Mouse (Mus musculus) urinary bladder, adult 18-20 months (tissue): ENCODE measurements around the gene Alkbh4.
"Not testable (repeated sequence)": the region's sequence is repeated elsewhere in the genome, so short reads cannot be mapped to it uniquely, and the experiment has no call there.

ENCODE experiments used
- DNase-seq, 2 experiments: peaks; one replicate each; pipeline ENCODE4 v3.0.0; 2022; ENCODE audit warnings: low spot score in 2 of 2, mixed read lengths in 2 of 2

Alkbh4 gene

DNA sequence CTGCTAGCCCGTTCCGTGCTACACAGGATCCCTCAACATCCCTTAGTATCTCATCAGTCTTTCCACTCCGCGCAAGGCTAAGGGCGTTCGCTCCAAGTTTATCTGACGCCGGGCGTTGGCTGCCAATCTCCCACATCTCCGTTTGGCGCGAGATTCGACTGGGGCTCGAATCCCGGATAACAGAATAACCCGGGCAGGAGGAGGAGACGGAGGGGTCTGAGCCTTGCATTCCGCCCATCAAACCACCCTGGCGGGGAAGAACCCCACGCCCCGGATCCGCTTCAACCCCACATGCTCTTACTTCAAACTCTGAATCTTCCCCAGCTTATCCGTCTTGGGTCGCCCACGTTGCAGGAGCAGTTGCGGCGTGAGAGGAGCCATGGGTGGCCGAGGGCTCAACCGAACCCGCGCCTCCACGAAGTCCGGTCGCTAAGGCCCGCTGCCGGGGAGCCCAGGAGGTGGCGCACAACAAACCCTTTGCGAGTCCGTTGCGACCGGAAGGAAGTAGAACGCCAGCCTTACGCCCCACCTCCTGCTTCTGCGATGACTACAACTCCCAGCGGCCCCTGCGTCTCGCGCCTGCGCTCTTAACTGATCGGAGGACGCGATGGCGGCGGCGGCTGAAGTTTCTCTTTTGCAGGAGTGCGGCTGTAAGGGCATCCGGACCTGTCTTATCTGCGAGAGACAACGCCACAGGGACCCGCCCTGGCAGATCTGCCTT lies at the start of gene Alkbh4, which contains the start of gene Lrwd1:
Alkbh4 (plus strand) TSS at position 576 of the 721 bp plus-strand sequence.
Lrwd1 (minus strand) TSS at position 504 of the 721 bp plus-strand sequence.
- peak; percentile 92 to 93 for DNase-seq

DNA sequence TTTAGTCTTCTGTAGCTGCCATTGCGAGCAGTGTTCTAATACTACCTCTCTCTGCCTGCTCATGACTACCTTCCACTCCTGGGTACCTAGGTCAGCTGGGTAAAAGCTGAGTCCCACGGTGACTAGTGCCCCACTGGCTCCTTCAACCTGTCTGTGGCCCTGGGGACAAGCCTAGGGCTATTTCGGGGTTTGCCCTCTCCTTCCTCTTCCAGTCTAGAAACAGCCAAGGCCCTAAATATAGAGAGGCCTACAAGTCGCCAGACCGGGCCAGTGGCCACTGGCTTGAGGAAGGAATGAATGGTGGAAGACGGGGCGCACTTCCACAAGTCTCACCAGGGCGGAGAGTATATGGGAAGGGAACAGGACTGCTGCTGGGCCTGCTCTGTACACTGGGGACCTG lies 49.7 kb upstream of the Alkbh4 start:
- no peak for DNase-seq

GRCm38 (mm10) chr5:136088821-136089575 lies 46.9 kb upstream of the Alkbh4 start:
- DNase-seq: no peak

DNA sequence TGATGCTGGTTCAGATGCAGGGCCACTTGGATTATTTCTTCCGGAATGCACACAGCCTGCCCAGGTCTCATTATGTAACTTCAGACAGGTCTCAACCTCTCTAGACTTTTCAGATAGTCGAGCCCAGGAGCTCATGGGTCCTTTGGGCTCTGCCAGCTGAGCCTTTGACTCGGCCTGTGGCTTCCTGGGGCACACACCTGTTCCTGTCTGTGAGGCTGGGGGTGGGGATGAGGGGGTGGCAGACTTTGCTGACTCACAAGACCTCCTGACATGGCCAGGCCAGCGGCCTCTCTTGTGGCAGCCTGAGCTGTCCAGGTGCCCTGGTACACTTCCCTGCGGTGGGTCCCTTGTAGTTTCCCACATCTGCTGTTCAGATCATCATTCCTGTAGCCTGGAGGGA lies 44.0 kb upstream of the Alkbh4 start:
- no peak for DNase-seq

- DNase-seq: no peak
These were observed 41.5 kb upstream of the Alkbh4 start for GRCm38 (mm10) chr5:136094249-136095010.

DNA sequence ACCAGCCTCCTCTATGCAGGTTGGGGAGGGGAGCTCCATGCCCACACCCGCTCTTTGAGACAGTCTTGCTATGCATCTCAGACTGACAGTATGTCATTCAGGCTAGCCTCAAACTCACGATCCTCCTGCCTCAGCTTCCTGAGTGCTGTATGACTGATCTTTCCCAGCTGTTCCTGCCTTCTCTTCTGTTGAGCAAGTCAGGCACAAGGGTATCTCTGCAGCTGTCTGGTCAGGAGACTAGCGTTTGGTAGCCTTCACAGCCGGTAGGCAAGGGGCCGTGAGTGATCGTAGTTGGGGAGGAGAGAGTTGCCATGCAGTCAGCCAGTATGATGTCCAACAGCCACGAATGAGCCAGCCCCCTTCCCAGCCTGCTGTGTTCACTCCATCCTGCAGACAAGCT lies 40.9 kb upstream of the Alkbh4 start:
- no peak for DNase-seq

DNA sequence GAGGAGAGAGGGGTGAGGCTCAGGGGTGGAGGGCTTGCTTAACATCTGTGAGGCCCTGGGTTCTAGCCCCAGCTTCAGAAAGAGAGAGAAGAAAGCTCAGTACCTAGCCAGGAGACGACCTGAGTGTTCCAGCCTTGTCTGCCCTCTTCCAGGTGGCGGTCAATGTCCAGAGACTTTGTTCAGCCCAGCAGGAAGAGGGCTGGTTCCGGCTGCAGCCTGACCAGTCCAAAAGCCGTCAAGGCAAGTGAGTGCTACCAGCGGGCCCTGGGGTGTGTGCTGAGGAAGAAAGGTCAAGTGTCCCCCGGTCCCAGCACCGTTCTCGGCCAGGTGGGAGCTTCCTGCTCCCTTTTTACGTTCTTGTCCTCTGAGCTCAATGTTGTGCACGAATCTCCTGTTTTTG lies 37.4 kb upstream of the Alkbh4 start:
- no peak for DNase-seq

DNA sequence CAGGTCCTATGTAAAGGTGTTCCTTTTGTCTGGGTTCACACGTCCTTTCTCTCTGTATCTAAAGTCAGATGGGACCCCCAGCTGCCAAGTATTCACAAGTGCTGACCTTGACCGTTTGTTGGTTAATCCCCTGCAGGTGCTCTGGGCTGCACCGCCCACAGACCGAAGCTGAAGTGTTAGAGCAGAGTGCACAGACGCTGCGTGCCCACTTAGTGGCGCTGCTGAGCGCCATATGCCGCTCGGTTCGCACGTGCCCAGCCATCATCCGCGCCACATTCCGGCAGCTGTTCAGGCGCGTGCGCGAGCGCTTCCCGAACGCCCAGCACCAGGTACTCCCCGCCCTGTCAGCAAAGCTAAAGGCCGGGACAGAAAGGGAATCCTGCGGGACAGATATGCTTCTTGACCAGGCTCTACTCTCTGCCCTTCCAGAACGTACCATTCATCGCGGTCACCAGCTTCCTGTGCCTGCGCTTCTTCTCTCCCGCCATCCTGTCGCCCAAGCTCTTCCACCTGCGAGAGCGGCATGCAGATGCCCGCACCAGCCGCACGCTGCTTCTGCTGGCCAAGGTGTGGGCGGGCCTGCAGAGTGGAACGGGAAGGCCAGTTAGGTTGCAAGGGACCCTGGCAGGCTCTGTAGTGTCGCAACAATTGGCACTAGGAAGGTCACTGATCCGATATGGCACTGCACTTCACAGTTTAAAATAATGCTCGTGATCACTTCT lies 33.7 kb upstream of the Alkbh4 start:
- DNase-seq: peak; percentile 34 to 62

GRCm38 (mm10) chr5:136104511-136104910 lies 31.4 kb upstream of the Alkbh4 start:
- DNase-seq: no peak

DNA sequence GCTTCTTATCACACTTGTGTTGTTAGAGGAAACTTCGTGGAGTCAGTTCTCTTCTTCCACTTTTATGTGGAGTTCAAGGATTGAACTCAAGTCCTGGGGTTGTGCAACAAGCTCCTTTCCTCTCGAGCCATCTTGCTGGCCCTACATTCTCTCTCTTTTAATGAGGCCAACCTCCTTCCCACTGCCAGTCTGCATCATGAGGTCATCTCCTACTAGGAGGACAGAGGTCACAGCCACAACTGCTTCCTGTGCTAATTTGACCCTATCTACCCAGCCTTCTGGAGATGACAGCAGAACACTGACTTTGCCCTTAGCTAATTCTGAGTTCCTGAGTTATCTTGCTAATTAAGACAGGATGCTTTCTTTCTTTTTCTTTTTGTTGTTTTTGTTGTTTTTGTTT lies 27.5 kb upstream of the Alkbh4 start:
- DNase-seq: no peak

- DNase-seq: no peak
These were observed 26.9 kb upstream of the Alkbh4 start for GRCm38 (mm10) chr5:136109042-136109441.

- not testable (repeated sequence) for DNase-seq
These were observed 22.4 kb upstream of the Alkbh4 start for GRCm38 (mm10) chr5:136113546-136113945.

DNA sequence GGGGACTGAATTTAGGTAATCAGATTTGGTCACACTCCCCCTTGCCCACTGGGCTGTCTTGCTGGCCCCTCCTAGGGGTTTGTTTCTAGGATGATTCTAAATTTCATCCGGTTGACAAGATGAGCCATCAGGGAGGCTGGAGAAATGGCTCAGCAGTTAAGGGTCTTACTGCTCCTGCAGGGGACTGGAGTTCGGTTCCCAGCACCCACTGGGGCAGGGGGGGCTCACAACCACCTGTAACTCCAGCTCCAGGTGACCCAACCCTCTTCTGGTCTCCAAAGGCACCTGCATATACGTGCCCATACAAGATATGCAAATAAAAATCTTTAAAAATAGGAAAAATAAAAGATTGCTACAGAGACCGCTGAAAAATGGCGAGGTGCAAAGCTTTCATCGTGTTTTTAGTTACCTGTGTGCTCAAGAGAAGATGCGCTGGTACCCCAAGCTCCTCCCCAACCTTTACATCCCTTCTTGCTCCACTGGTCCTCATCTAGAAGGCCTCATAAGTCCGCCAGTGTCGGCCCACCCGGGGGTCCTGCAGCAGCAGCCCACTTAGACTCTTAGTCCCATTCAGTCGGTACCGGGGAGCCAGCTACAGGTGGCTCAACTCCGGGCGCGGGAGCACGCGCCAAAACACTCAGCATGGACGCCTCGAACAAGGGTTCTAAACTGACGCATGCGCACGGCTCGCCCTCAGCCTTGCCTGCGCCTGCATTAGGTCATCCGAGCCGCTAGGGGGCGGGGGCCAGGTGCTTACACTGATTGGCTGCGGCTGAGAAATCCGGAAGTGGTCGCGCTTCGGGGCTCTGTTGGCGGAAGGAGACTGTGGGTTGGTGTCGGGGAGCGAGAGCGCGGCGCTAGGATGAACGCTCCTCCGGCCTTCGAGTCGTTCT lies 19.8 kb upstream of the Alkbh4 start, which contains the start of gene Polr2j:
Polr2j (plus strand) TSS at position 741 of the 893 bp plus-strand sequence.
- DNase-seq: peak; percentile 94 to 97

GRCm38 (mm10) chr5:136116784-136117112 lies 19.2 kb upstream of the Alkbh4 start:
- no peak for DNase-seq

- DNase-seq: no peak
These were observed 13.8 kb upstream of the Alkbh4 start for GRCm38 (mm10) chr5:136122165-136122564.

GRCm38 (mm10) chr5:136136292-136136990 lies 495 bp downstream of the Alkbh4 start:
- no peak for DNase-seq

GRCm38 (mm10) chr5:136137658-136138274 lies 1.8 kb downstream of the Alkbh4 start:
- no peak for DNase-seq

GRCm38 (mm10) chr5:136139393-136139792 lies 3.4 kb downstream of the Alkbh4 start:
- DNase-seq: no peak

DNA sequence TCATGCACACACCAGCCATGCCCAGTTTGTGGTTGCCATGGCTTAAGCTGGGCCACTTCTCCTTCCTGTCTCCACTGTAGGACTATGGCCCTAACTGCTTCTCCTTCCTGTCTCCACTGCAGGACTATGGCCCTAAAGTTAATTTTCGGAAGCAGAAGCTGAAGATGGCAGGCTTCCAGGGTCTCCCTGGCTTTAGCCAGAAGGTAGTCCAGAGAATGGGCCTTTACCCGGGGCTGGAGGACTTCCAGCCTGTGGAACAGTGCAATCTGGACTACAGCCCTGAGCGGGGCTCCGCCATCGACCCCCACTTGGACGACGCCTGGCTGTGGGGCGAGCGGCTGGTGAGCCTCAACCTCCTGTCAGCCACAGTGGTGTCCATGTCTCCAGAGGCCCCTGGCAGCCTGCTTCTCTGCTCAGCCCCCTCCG lies 4.1 kb downstream of the Alkbh4 start:
- no peak for DNase-seq

DNA sequence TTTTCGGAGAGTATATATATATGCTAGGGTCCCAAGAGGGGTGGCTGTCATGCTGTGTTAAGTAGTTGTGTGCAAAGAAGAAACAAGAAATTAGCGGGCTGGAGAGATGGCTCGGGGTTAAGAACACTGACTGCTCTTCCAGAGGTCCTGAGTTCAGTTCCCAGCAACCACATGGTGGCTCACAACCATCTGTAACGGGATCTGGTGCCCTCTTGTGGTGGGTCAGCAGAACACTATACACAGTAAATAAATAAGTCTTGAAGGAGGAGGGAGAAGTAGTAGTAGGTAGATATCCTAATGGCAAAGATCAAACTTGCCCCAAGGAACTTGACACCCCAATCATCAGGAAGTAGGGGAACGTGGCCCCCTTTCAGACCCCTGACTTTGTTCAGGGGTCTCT lies 6.8 kb downstream of the Alkbh4 start:
- DNase-seq: no peak
